Mouse (Mus musculus) embryo, embryonic 9.5 days (tissue): ENCODE data around the gene Wfdc11.
"Not testable (repeated sequence)": the region's sequence is repeated elsewhere in the genome, so short reads cannot be mapped to it uniquely, and the experiment has no call there.

Source experiments
- DNase-seq: peaks from one replicate; pipeline ENCODE4 v3.0.0-alpha.2; 2017; ENCODE audit errors: extremely low spot score

Gene Wfdc11

GRCm38 (mm10) chr2:164638696-164639095, 35.2 kb downstream of the Wfdc11 start, which contains the start of gene Wfdc16:
Gene Wfdc16 (minus strand): TSS chr2:164638796.
- DNase-seq = no peak

GRCm38 (mm10) chr2:164635266-164635665, 38.6 kb downstream of the Wfdc11 start:
- DNase-seq = peak; percentile 4

GRCm38 (mm10) chr2:164621775-164622174, 52.1 kb downstream of the Wfdc11 start:
- DNase-seq = no peak

GRCm38 (mm10) chr2:164619050-164619449, 54.8 kb downstream of the Wfdc11 start:
- DNase-seq = no peak

- no peak for DNase-seq
Observed at GRCm38 (mm10) chr2:164615386-164615785, 58.5 kb downstream of the Wfdc11 start.

GRCm38 (mm10) chr2:164613471-164613870, 60.4 kb downstream of the Wfdc11 start, which contains the start of the genes Wfdc6b and Wfdc8:
Gene Wfdc6b (plus strand): TSS chr2:164613522.
Gene Wfdc8 (minus strand): TSS chr2:164613626.
- not testable (repeated sequence) for DNase-seq
